Mouse (Mus musculus) embryonic facial prominence, embryonic 14.5 days (tissue): Measurements from ENCODE around the gene Igsf9b. TPM values are rescaled to one million over a fixed set of nuclear protein-coding genes. Genes with fewer than 3 reads are reported as not detected.
A peak's percentile ranks its signal among the peaks of the same experiment; 100 is the strongest.

Experiments used
- ATAC-seq: fragments of 200-750 bp; cut with Nextera tagmentation; 2 replicates; pipeline ENCODE4 v1.8.0; 2017; ENCODE audit warnings: low read depth, moderate number of reproducible peaks, moderate TSS enrichment
- DNase-seq: peaks from one replicate; pipeline ENCODE4 v3.0.0-alpha.2; 2015; ENCODE audit warnings: low spot score
- H3K27ac ChIP-seq: fragments of 300-500 bp; sonication (generic); replicated peaks from 2 replicates; pipeline ENCODE4 v1.5.1; 2014; ENCODE audit warnings: low read depth, mild to moderate bottlenecking, low read length, moderate library complexity
- H3K27me3 ChIP-seq: fragments of 300-500 bp; sonication (generic); replicated peaks from 2 replicates; pipeline ENCODE4 v1.6.1; 2014; ENCODE audit warnings: low read length; ENCODE audit not compliant: control insufficient read depth, insufficient read depth
- H3K36me3 ChIP-seq: fragments of 300-500 bp; sonication (generic); 2 replicates; pipeline ENCODE4 v1.6.1; 2014; ENCODE audit warnings: low read length, mixed read lengths; ENCODE audit not compliant: control insufficient read depth, insufficient read depth
- H3K4me1 ChIP-seq: fragments of 300-500 bp; sonication (generic); 2 replicates; pipeline ENCODE4 v1.6.1; 2014; ENCODE audit warnings: antibody characterized with exemption, low read length; ENCODE audit not compliant: control insufficient read depth, insufficient read depth
- H3K4me2 ChIP-seq: fragments of 300-500 bp; sonication (generic); 2 replicates; pipeline ENCODE4 v1.6.1; 2014; ENCODE audit warnings: low read depth, mild to moderate bottlenecking, low read length, moderate library complexity, mixed read lengths
- H3K4me3 ChIP-seq: fragments of 300-500 bp; sonication (generic); 2 replicates; pipeline ENCODE4 v1.5.1; 2014; ENCODE audit warnings: low read depth, mild to moderate bottlenecking, low read length
- H3K9ac ChIP-seq: fragments of 300-500 bp; sonication (generic); 2 replicates; pipeline ENCODE4 v1.6.1; 2014; ENCODE audit warnings: low read depth, mild to moderate bottlenecking, low read length, moderate library complexity, mixed read lengths
- H3K9me3 ChIP-seq: fragments of 300-500 bp; sonication (generic); 2 replicates; pipeline ENCODE4 v1.6.1; 2016; ENCODE audit warnings: low read length; ENCODE audit not compliant: control insufficient read depth
- WGBS: fragments of 180-500 bp; shearing (Covaris S2); extraction: QIAGEN DNeasy Blood & Tissue Kit; methylation state at CpG from one replicate; pipeline ENCODE4 v1.1.7; 2014; 5-methylcytosine and 5-hydroxymethylcytosine counted together
- polyA plus RNA-seq: library from polyadenylated mRNA; unstranded; fragments of >200 nt; fragmentation: Nextera tagmentation; extraction: Ambion mirVana; gene quantifications from 2 replicates; pipeline ENCODE4 v1.2.1, GENCODE M21; 2014

Gene Igsf9b
- 3.0 and 3.3 TPM in 2 replicates for polyA plus RNA-seq

- no peak within 1 kb of the TSS for H3K27ac ChIP-seq
- H3K27me3 ChIP-seq: peaks cover 26% of the 10 kb centered on the region
- H3K9me3 ChIP-seq: no peaks in the 10 kb centered on the region
- peak within 1 kb of the TSS; percentile 63 for H3K4me3 ChIP-seq
- ATAC-seq (peak; percentile 99), DNase-seq (peak; percentile 98)
- under 1% methylated on average over 37 of the region's 40 CpGs for WGBS
- no peaks in the 10 kb centered on the region for H3K36me3 ChIP-seq
- peak within 1 kb of the TSS; percentile 52 for H3K9ac ChIP-seq
- peak within 1 kb of the TSS; percentile 90 for H3K4me2 ChIP-seq
- peaks cover 10% of the 10 kb centered on the region for H3K4me1 ChIP-seq
These were observed at the start of gene Igsf9b for GRCm38 (mm10) chr9:27298411-27299285. TSS of gene Igsf9b (plus strand) at chr9:27299204.

DNA sequence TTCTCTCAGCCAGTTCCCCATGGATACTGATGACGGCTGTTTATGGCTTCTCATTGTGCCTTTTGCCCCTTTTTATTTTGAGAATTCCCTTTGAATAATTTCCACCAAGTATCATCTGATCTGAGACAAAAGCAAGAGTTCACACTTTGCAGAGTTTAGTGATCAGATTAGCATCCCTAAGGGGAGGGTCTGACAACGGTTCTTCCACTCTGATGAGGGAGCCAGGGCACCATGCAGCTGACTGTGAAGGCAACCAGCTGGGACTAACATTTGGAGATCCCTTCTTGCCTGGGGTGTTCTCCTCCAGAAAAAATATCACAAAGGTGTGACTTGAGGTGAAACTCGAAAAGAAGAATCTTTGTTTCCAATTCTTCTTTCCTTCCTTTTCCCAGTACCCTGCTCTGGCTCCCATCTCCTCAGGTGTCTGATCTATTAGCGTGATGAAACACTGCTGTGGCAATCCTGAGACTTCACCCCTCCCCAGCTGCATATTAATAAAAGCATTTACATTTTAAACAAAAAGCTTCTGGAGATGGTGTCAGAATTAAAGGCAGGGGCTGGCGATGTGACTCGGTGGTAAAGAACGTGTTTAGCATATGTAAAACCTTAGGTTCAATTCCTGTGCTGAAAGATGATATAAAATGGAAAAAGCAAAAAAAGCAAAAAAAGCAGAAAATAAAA lies 46.8 kb upstream of the Igsf9b start:
- Histone ChIP-seq H3K27me3 (no peaks in the 10 kb centered on the region), H3K4me1 (no peaks in the 10 kb centered on the region), H3K9ac (no peak overlapping the region), H3K9me3 (no peaks in the 10 kb centered on the region), H3K4me2 (no peak overlapping the region), H3K36me3 (no peaks in the 10 kb centered on the region), H3K4me3 (no peak overlapping the region), H3K27ac (no peak overlapping the region)
- ATAC-seq (no peak), DNase-seq (no peak)
- WGBS: 70% methylated on average over 7 of the region's 7 CpGs

GRCm38 (mm10) chr9:27256454-27256853 lies 42.5 kb upstream of the Igsf9b start:
- no peak overlapping the region for H3K4me2 ChIP-seq
- no peaks in the 10 kb centered on the region for H3K9me3 ChIP-seq
- H3K4me3 ChIP-seq: no peak overlapping the region
- no peaks in the 10 kb centered on the region for H3K4me1 ChIP-seq
- no peaks in the 10 kb centered on the region for H3K27me3 ChIP-seq
- WGBS: 65% methylated on average over 6 of the region's 6 CpGs
- ATAC-seq (no peak), DNase-seq (no peak)
- H3K9ac ChIP-seq: no peak overlapping the region
- H3K36me3 ChIP-seq: no peaks in the 10 kb centered on the region
- no peak overlapping the region for H3K27ac ChIP-seq

GRCm38 (mm10) chr9:27260378-27260947 lies 38.5 kb upstream of the Igsf9b start:
- Histone ChIP-seq H3K27ac (no peak overlapping the region), H3K9me3 (no peaks in the 10 kb centered on the region), H3K9ac (no peak overlapping the region), H3K27me3 (no peaks in the 10 kb centered on the region), H3K36me3 (no peaks in the 10 kb centered on the region), H3K4me1 (no peaks in the 10 kb centered on the region), H3K4me2 (no peak overlapping the region), H3K4me3 (no peak overlapping the region)
- ATAC-seq (no peak), DNase-seq (no peak)
- 71% methylated on average over 3 of the region's 3 CpGs for WGBS

DNA sequence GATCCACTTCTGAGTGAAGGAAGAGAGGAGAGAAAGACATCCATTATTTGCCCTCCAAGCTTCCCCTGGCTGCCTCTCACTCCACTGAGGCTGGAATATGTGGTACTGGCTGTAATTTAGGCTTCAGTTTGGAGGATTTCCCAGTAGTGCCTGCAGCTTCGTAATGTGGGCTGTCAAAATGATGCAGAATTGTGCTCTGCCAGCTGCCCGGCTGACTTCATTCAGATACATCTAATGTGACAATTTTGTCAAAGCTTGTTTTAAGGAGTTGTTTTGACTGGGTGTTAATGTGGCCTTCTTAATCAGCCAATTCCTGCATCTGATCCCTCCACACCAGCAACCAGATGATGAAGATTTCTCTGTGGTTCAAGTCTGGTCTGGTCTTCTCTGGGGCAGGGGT lies 37.1 kb upstream of the Igsf9b start:
- WGBS: 61% methylated on average over 2 of the region's 2 CpGs
- Histone ChIP-seq H3K9me3 (no peaks in the 10 kb centered on the region), H3K36me3 (no peaks in the 10 kb centered on the region), H3K9ac (no peak overlapping the region), H3K27ac (no peak overlapping the region), H3K4me1 (no peaks in the 10 kb centered on the region), H3K27me3 (no peaks in the 10 kb centered on the region), H3K4me3 (no peak overlapping the region), H3K4me2 (no peak overlapping the region)
- no peak for ATAC-seq
- DNase-seq: no peak

- 44% methylated on average over 3 of the region's 3 CpGs for WGBS
- ATAC-seq (no peak), DNase-seq (no peak)
- Histone ChIP-seq H3K4me2 (no peak overlapping the region), H3K9ac (no peak overlapping the region), H3K36me3 (no peaks in the 10 kb centered on the region), H3K4me1 (no peaks in the 10 kb centered on the region), H3K9me3 (no peaks in the 10 kb centered on the region), H3K4me3 (no peak overlapping the region), H3K27me3 (no peaks in the 10 kb centered on the region), H3K27ac (no peak overlapping the region)
These were observed 34.0 kb upstream of the Igsf9b start for GRCm38 (mm10) chr9:27265009-27265408.

DNA sequence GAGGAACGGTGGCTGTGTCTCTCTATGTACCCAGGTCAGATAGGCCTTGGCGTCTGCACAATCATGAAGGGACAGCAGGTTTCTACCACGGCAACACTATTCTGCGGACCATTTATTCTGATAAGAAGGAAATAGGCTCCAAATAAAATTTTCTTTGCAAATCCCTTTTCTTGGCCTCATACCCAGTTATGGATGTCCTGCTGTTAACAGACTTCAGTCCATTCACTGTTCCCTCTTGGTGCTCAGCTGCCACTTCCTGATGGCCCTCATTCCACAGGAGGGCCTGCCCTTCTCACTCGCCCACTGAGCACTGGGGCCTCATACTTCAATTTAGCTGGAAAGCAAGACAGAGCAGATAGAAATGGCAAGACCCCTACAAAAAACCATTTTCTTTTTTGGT lies 31.1 kb upstream of the Igsf9b start:
- no peak for DNase-seq
- no peaks in the 10 kb centered on the region for H3K27me3 ChIP-seq
- H3K4me2 ChIP-seq: no peak overlapping the region
- no peak overlapping the region for H3K27ac ChIP-seq
- H3K9ac ChIP-seq: no peak overlapping the region
- H3K4me3 ChIP-seq: no peak overlapping the region
- ATAC-seq: no peak
- 79% methylated on average over 5 of the region's 5 CpGs for WGBS
- H3K36me3 ChIP-seq: no peaks in the 10 kb centered on the region
- no peaks in the 10 kb centered on the region for H3K9me3 ChIP-seq
- H3K4me1 ChIP-seq: no peaks in the 10 kb centered on the region

GRCm38 (mm10) chr9:27268493-27268892 lies 30.5 kb upstream of the Igsf9b start:
- H3K36me3 ChIP-seq: no peaks in the 10 kb centered on the region
- ATAC-seq (no peak), DNase-seq (no peak)
- H3K27ac ChIP-seq: no peak overlapping the region
- no peaks in the 10 kb centered on the region for H3K9me3 ChIP-seq
- H3K9ac ChIP-seq: no peak overlapping the region
- H3K4me3 ChIP-seq: no peak overlapping the region
- WGBS: 84% methylated on average over 4 of the region's 4 CpGs
- H3K4me2 ChIP-seq: no peak overlapping the region
- no peaks in the 10 kb centered on the region for H3K4me1 ChIP-seq
- H3K27me3 ChIP-seq: no peaks in the 10 kb centered on the region
